Mouse (Mus musculus): ENCODE measurements around the gene Arpp19. TPM values are rescaled to one million over a fixed set of nuclear protein-coding genes. Genes with fewer than 3 reads are reported as not detected.

Arpp19 gene
- polyA plus RNA-seq, 1 experiment from 2014 or later = 205 TPM

Other genes with a start within 250 kb of the Arpp19 start
- 0.08 and 0.11 TPM in 2 replicates for gene Onecut1, start 175.7 kb upstream of the Arpp19 start, polyA plus RNA-seq (2015; fragmentation: Nextera tagmentation; extraction: Ambion mirVana)
- 9.7 and 10.5 TPM in 2 replicates for gene Fam214a, start 84.7 kb upstream of the Arpp19 start, polyA plus RNA-seq (2015; fragmentation: Nextera tagmentation; extraction: Ambion mirVana)
- gene Myo5a, start 33.4 kb downstream of the Arpp19 start, polyA plus RNA-seq (2015; fragmentation: Nextera tagmentation; extraction: Ambion mirVana) = 6.7 and 8.2 TPM in 2 replicates
- 1.7 and 2.1 TPM in 2 replicates for gene Myo5c, start 194.4 kb downstream of the Arpp19 start, polyA plus RNA-seq (2015; fragmentation: Nextera tagmentation; extraction: Ambion mirVana)

All from heart, embryonic 13.5 days (tissue).